Mouse (Mus musculus) A20 (cell line): Measurements from ENCODE around the gene Dock8.

Experiments
- DNase-seq: peaks from one replicate; pipeline ENCODE4 v3.0.0-alpha.2; 2011; ENCODE audit warnings: low read depth, low spot score

Dock8 gene

DNA sequence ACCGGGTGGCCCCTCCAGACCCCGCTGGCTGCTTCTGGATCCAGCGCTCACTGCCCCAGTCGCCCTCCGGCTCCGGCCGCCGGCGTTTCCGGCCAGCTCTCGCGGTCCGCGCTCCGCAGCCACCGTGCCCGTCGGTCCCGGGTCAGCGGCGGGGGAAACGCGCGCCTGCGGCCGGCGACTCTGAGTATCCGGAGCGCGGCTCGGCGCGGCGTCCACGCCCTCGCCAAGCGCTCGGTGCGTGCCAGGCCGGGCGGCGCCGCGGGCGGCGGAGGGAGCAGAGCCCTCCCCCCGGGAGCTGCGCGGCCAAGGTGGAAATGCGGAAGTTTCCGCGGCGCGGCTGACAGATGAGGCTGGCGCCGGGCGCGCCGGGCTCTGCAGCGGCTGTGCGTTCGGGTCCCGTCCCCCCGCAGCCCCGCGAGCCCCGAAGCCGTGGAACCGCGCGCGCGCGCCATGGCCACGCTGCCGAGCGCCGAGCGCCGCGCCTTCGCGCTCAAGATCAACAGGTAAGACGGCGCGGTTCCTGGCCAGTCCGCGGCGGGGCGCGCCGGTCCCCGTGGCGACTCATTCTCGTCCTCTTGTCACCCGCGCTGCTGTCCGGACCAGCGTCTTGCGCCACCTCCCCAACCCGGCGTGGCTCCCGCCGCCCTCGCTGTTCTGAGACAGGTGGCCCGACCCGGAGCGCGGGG lies at the start of gene Dock8:
TSS of gene Dock8 (plus strand) at position 334 of the 686 bp plus-strand sequence.
- DNase-seq = peak; percentile 86

DNA sequence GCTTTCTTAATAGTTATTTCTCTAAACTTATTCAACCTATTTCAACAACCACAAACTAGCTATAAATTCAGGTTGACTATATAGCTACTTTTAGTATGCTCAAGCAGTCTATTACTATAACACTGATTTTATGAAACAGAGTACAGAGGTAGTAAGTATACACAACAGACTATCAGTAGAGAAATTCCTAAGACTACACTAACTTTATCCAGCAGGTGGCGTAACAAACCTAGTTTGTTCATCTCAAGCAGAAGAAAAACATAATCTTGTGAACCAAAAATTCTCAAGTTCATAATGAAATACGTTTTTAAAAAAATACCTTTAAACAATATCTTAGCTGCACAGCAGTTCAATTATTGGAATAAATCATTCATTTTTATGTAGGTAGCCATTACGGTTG lies 40.8 kb upstream of the Dock8 start:
- peak; percentile 76 for DNase-seq

DNA sequence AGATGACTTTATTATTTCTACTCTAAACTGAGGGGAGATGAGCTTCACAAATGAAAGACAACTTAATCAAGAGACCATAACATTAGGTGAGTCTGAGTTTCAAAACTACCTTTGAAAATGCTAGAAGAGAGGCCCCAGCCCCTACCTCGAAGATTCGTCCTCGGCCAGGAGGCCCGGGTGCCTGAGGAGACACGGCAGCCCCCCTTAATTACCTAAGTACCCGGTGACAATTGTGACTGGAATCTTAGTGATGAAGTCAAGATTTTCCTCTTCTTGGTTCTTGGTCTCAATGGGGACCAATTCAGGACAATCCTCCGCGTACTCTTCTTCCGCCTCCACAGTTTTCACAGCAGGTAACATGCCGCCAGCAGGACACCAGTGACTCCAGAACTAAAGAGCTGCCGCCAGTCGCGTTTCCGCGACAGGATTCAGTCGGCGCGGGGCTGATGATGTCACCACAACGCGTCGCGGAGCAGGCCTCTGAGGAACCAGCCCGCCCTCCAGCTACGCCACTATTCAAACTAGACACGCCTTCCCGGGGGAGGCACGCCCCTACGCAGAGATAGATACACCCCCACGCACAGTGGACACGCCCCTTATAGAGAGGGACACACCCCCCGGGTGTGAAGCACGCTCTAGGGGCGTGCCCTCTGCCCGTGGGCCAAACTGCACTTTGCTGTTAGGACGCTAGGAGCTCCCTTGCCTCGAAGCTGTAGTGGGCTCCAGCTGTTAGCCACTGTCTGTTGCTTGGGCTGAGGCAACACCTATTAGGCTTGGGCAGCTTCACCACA lies 38.0 kb upstream of the Dock8 start, which contains the start of gene Cbwd1:
TSS of gene Cbwd1 (minus strand) at position 439 of the 791 bp plus-strand sequence.
- peak; percentile 99 for DNase-seq

GRCm38 (mm10) chr19:24966203-24966602 lies 33.1 kb upstream of the Dock8 start:
- peak; percentile 77 for DNase-seq

DNA sequence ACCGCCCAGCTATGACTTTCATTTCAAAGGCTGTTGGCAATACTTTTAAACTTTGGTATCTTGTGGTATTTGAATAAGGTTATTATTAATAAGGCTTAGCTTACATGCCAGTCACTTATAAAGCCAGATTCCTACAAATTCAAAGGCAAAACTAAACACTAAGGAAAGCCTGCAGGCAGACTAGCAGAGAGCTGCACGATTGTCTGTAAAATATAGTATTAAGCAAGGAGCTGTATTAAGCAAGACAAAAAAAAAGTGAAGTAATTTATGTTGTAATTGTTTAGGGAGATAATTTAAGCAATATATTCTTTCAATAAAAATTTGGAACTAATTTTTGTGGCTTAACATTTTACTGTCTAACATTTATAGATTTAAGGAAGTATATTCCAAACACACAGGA lies 32.4 kb upstream of the Dock8 start:
- DNase-seq = peak; percentile 67

GRCm38 (mm10) chr19:24971307-24971706 lies 28.0 kb upstream of the Dock8 start:
- DNase-seq = peak; percentile 77

DNA sequence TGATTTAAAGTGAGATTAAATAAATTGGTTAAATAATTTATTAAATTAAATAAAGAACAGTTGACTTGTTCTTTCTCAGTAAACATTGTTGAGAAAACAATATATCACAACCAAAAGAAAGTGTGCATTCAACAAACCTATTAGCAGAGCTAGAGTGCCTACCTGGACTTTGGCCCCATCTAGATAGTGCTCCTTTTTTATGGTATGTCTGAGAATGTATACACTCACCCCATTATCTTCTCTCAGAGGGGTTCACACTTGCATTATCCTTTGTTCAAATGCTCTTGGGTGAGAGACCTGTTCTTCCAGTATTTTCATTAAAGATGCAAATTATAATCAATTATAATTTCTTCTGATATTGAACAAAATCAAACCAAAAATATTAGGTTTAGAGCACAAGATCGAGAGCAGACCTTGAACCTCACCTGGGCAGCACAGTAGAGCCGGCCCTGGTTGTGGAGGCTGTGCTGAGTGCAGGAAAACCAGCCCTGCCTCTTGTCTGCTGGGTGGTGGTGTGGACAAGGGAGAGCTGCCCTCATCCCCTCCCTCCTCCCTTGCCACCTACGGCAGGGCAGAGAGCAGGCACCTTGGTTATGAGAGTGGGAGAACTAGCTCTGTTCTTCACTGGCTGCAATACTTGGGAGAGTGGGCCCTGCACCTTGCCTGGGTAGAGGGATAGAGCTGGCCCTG lies 26.5 kb upstream of the Dock8 start:
- DNase-seq = no peak

DNA sequence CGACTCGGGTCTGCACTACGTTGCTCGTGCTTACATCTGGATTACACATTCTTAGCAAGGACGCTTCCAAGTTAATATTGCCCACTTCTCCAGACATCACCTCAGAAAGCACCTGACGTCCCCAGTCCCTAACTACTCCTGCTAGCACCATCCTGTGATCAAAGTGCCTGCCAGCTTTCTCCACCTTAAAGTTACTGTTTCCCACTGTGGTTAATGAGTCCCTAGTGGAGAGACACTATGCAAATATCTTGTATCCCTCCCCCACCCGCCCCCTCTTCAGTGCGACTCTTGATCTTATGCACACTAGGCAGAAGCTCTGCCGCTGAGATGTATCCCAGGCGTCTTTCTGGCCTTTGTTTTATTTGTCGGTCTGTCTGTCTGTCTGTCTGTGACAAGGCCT lies 21.3 kb upstream of the Dock8 start:
- DNase-seq = no peak

- no peak for DNase-seq
Measured at GRCm38 (mm10) chr19:24978852-24979842, 20.2 kb upstream of the Dock8 start.

GRCm38 (mm10) chr19:24981294-24981693 lies 18.0 kb upstream of the Dock8 start:
- DNase-seq = no peak

- DNase-seq = no peak
Measured at GRCm38 (mm10) chr19:24983050-24983449, 16.3 kb upstream of the Dock8 start.

- DNase-seq = no peak
Measured at GRCm38 (mm10) chr19:24983857-24984498, 15.4 kb upstream of the Dock8 start.

- DNase-seq = no peak
Measured at GRCm38 (mm10) chr19:24985045-24985444, 14.3 kb upstream of the Dock8 start.

DNA sequence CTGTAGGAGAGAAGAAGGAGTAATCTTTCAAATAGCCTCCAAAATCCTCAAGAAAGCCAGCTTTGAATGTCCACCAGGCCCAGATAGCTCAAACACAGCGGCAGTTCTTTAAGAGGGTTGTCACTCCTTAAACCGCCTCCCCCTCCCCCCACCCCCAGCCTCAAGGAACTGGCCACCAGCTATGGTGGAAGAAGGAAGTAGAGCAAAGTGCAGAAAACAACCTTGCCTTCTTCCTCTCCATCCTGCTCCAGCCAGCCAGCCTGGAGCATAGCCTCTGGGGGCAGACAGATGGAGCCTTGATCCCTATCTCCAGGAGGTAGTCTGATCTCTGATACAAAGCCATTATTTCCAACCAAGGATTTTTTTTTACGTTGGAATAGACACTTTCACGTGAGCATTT lies 12.0 kb upstream of the Dock8 start:
- DNase-seq = no peak

- DNase-seq = no peak
Measured at GRCm38 (mm10) chr19:24988831-24989230, 10.5 kb upstream of the Dock8 start.

DNA sequence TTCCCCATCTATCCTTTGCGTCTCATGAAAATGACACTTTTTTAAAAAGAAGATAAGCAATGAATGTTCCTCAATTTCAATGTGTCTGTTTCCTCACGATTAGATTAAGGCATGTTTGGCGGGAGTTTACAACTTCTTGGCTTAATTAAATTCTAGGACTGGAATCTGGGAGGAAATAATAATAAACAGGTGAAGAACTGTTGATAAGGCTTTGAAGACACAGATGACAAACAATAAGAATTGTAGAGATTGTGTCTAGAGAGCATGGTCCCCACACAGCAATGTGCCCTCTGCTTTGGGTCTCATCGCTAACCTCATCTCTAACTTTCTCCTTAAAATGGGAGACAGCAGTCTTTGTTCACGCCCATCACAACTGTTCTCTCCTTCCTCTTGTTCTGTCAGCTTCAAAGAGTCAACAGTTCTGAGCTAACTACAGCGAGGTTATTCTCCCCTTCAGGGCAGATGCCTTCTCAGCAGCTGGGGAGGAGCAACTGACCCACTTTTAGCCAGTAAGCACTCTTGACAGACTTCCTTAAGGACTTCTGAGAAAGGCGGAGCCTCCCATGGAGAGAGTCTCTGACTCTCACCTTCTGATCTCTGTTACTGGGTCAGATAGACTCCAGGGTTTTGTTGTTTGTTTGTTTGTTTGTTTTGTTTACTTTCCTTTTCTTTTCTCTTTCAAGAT lies 9.1 kb upstream of the Dock8 start:
- DNase-seq = no peak

DNA sequence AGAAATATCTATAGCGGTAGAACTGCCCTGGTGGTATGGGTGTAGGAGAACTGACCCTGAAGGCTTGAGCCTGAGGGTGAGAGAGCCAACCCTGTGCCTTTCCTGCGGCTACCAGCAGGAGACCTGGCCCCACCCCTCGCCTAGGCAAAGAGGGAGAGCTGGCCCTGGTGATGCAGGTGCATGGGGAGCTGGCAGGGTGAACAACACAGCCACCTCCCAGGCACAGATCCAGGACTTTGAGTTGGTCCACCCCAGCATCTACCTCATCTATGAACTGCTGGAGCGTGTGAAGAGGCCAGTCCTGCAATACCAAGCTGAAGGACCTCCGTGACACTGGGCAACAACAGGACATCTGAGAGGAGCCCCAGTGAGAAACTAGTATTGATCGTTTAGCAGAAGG lies 5.8 kb upstream of the Dock8 start:
- no peak for DNase-seq

DNA sequence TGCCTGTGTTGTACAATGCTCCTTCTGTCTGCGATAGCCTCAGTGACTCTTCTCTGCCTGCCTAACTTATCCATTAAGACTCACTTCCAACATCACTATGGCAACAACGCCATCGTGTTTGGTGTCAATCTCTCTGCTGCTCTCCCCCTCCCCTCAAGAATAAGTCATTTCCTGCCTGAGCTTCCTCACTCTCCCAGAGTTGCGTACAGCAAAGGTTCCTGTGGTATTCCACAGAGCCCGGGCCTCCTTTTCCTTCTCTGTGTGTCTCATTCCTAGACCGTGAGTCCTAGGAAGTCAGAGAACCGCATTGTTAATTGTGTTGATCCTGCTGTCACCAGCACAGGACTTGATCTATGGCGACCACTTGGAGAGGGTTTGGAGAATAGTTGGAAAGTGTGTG lies 4.4 kb upstream of the Dock8 start:
- DNase-seq = no peak

DNA sequence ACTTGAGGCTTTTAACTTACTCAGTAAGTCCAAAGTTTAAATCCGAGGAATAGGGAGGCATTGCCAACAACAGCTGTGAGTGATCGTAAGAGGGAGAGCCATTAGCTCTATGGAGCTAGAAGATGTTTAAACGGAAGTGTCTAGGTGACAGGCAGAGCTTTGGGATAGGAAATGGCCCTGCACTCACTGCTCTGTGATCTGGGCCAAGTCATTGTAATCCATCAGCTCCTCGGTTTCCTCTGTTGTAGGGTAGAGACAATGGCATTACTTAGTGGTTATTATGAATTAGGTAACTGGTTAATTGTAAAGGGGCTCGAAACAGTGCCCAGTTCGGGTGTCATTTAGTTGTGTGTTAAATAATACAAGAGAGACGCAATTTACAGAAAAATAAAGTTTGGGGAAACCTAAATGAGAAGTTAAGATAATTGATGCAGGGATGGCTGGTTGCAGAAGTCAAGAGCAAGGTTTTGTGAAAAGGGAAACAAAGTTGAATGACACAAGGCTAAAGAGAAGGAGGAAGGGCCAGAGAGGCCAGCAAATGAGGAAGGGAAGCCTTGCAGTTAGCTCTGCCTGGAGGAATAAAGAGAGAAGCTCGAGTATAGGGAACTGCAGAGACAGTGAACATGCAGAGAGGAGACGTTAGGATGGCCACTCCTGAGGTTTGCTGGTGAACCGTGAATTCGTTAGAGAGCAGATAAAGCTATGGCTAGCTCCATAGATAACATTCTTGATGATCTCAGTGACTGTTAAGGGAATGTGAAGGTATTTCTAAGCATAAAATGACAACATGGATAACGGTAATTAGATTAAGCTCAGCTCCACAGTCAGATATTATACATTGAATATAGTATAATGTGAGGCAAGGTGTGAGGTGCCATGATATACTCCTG lies 2.3 kb upstream of the Dock8 start:
- no peak for DNase-seq
